Mouse (Mus musculus) MN1 (cell line): ENCODE results near the gene Ott.
"Not testable (repeated sequence)": the region's sequence is repeated elsewhere in the genome, so short reads cannot be mapped to it uniquely, and the experiment has no call there.

Source experiments
- DNase-seq: peaks from one replicate; pipeline ENCODE4 v3.0.0-alpha.2; 2016; ENCODE audit warnings: low spot score

Gene Ott

DNA sequence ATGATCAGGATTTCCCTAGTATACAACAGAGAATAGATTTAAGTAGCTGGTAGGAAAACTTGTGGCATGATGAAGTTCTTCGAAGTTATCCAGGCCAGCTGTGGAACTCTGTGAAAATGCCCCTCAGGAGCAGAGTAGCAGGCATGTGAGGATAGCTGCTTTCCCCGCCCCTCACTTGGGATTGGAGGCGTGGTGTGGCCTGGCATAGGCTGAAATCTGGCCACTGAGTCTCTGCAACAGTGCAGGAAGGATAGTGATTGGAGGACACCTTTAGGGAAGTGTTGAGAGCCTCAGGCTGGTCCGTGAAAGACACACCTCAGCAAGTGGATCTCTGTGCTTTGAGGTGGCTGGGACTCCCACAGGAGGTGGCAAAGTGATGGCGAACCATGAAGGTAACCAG, at the start of gene Ott:
TSS of gene Ott (plus strand) at position 301 of the 400 bp plus-strand sequence.
- not testable (repeated sequence) for DNase-seq
